Mouse (Mus musculus): ENCODE results near the gene Nek2. TPM values are rescaled to one million over a fixed set of nuclear protein-coding genes. Genes with fewer than 3 reads are reported as not detected.

Gene Nek2
- total RNA-seq, 2 experiments from 2014 or later: 8.6 to 8.7 TPM

GRCm38 (mm10) chr1:191812949-191813691 is 8.1 kb upstream of the Nek2 start:
- no peak for DNase-seq (ENCODE audit: low spot score in 2 of 2)

- no peak for DNase-seq (ENCODE audit: low spot score in 2 of 2)
These were observed 7.0 kb upstream of the Nek2 start for GRCm38 (mm10) chr1:191814240-191814639.

- DNase-seq (ENCODE audit: low spot score in 2 of 2): no peak
These were observed 6.3 kb upstream of the Nek2 start for GRCm38 (mm10) chr1:191814935-191815334.

- DNase-seq (ENCODE audit: low spot score in 2 of 2): no peak
These were observed 4.6 kb upstream of the Nek2 start for GRCm38 (mm10) chr1:191816596-191816995.

- DNase-seq (ENCODE audit: low spot score in 2 of 2): peak; percentile 80 to 86
These were observed 3.7 kb upstream of the Nek2 start for GRCm38 (mm10) chr1:191817418-191818144.

- DNase-seq (ENCODE audit: low spot score in 2 of 2): no peak
These were observed 3.1 kb upstream of the Nek2 start for GRCm38 (mm10) chr1:191818145-191818631.

GRCm38 (mm10) chr1:191819026-191819425 is 2.2 kb upstream of the Nek2 start:
- DNase-seq (ENCODE audit: low spot score in 2 of 2): no peak

GRCm38 (mm10) chr1:191820951-191821325 is 306 bp upstream of the Nek2 start:
- DNase-seq (ENCODE audit: low spot score in 2 of 2): no peak

GRCm38 (mm10) chr1:191829124-191829523 is 7.9 kb downstream of the Nek2 start:
- no peak for DNase-seq (ENCODE audit: low spot score in 2 of 2)

- no peak for DNase-seq (ENCODE audit: low spot score in 2 of 2)
These were observed 12.2 kb downstream of the Nek2 start for GRCm38 (mm10) chr1:191833396-191833795.

GRCm38 (mm10) chr1:191834825-191835224 is 13.6 kb downstream of the Nek2 start:
- DNase-seq (ENCODE audit: low spot score in 2 of 2): peak; percentile 63 to 71

- no peak for DNase-seq (ENCODE audit: low spot score in 2 of 2)
These were observed 15.2 kb downstream of the Nek2 start for GRCm38 (mm10) chr1:191836318-191836985.

- DNase-seq (ENCODE audit: low spot score in 2 of 2): no peak
These were observed 16.4 kb downstream of the Nek2 start for GRCm38 (mm10) chr1:191837691-191838090.

GRCm38 (mm10) chr1:191838994-191839741 is 17.9 kb downstream of the Nek2 start:
- DNase-seq (ENCODE audit: low spot score in 2 of 2): no peak

GRCm38 (mm10) chr1:191840774-191841565 is 19.7 kb downstream of the Nek2 start:
- DNase-seq (ENCODE audit: low spot score in 2 of 2): no peak

- DNase-seq (ENCODE audit: low spot score in 2 of 2): no peak
These were observed 21.0 kb downstream of the Nek2 start for GRCm38 (mm10) chr1:191842247-191842646.

- DNase-seq (ENCODE audit: low spot score in 2 of 2): no peak
These were observed 25.4 kb downstream of the Nek2 start for GRCm38 (mm10) chr1:191846667-191847066.

- DNase-seq (ENCODE audit: low spot score in 2 of 2): no peak
These were observed 28.3 kb downstream of the Nek2 start for GRCm38 (mm10) chr1:191849501-191849900.

- no peak for DNase-seq (ENCODE audit: low spot score in 2 of 2)
These were observed 32.2 kb downstream of the Nek2 start for GRCm38 (mm10) chr1:191853442-191853841.

GRCm38 (mm10) chr1:191854716-191855115 is 33.5 kb downstream of the Nek2 start:
- no peak for DNase-seq (ENCODE audit: low spot score in 2 of 2)

Data from gastrocnemius, postnatal 4 days (tissue).